Mouse (Mus musculus) heart, adult 2 months (tissue): Measurements from ENCODE around the gene Zfp1. TPM values are rescaled to one million over a fixed set of nuclear protein-coding genes. Genes with fewer than 3 reads are reported as not detected.
A peak's percentile ranks its signal among the peaks of the same experiment; 100 is the strongest.

Experiments used
- DNase-seq, 2 experiments: peaks; one replicate each; pipeline ENCODE4 v3.0.0; 2021
- H3K27ac ChIP-seq: fragments of 200-600 bp; 2 replicates; pipeline ENCODE4 v1.8.1; 2022
- H3K27me3 ChIP-seq: fragments of 200-500 bp; 2 replicates; pipeline ENCODE4 v1.6.1; 2012; ENCODE audit warnings: mild to moderate bottlenecking, low read length, inconsistent platforms, mixed read lengths; ENCODE audit not compliant: control insufficient read depth, insufficient read depth
- H3K36me3 ChIP-seq: fragments of 200-500 bp; 2 replicates; pipeline ENCODE4 v1.6.1; 2012; ENCODE audit warnings: low read length, inconsistent platforms; ENCODE audit not compliant: control insufficient read depth, insufficient read depth
- H3K4me1 ChIP-seq: fragments of 200-500 bp; 2 replicates; pipeline ENCODE4 v1.6.1; 2011; ENCODE audit warnings: low read length; ENCODE audit not compliant: control insufficient read depth, insufficient read depth
- H3K4me3 ChIP-seq: fragments of 200-600 bp; 2 replicates; pipeline ENCODE4 v1.8.1; 2022
- H3K79me2 ChIP-seq: fragments of 200-500 bp; replicated peaks from 2 replicates; pipeline ENCODE4 v1.6.1; 2012; ENCODE audit warnings: mild to moderate bottlenecking, inconsistent platforms, low read length, moderate library complexity, mixed read lengths; ENCODE audit not compliant: control insufficient read depth, insufficient read depth
- H3K9ac ChIP-seq: fragments of 200-500 bp; 2 replicates; pipeline ENCODE4 v1.6.1; 2012; ENCODE audit warnings: low read depth, mild to moderate bottlenecking, control low read depth, inconsistent platforms, low read length, mixed read lengths
- CTCF ChIP-seq: fragments of 200-600 bp; IDR thresholded peaks from 2 replicates; pipeline ENCODE4 v1.8.1; 2022; ENCODE audit warnings: antibody characterized with exemption, mild to moderate bottlenecking, moderate library complexity
- EP300 ChIP-seq: fragments of 200-500 bp; IDR thresholded peaks from 2 replicates; pipeline ENCODE4 v1.6.1; 2011; ENCODE audit warnings: low read depth, low read length, control low read depth; ENCODE audit not compliant: insufficient read depth
- POLR2A ChIP-seq: fragments of 200-500 bp; IDR thresholded peaks from 2 replicates; pipeline ENCODE4 v1.6.1; 2011; ENCODE audit warnings: mild to moderate bottlenecking, low read depth, low read length, control low read depth; ENCODE audit not compliant: insufficient read depth
- WGBS: fragments of 180-500 bp; shearing (Covaris S2); methylation state at CpG from one replicate; pipeline ENCODE4 v1.1.7; 2018; 5-methylcytosine and 5-hydroxymethylcytosine counted together
- intact Hi-C: fragments of 180-260 bp; cut with DNase I; formaldehyde crosslinking; loops from one replicate; pipeline ENCODE4 v1.15.1; 2025
- microRNA-seq, 2 experiments: library from miRNA; unstranded; fragments of <30 nt; microRNA quantifications; one replicate each; pipeline ENCODE4 v1.2.0; 2021
- polyA plus RNA-seq: library from polyadenylated mRNA; depleted of rRNA; stranded (reverse); fragments of >200 nt; gene quantifications from 2 replicates; pipeline ENCODE4 v1.2.3, GENCODE M21; 2012; rRNA removed
- total RNA-seq, 2 experiments: library from RNA; stranded (reverse); gene quantifications; 2 replicates each; pipeline ENCODE4 v1.2.3; 2021

The Zfp1 gene
- total and polyA plus RNA-seq, 3 experiments = 4.3 to 7.6 (median 6.3) TPM

GRCm38 (mm10) chr8:111717488-111717792 is 74.2 kb downstream of the Zfp1 start:
- H3K4me3 ChIP-seq = no peak overlapping the region
- no peaks in the 10 kb centered on the region for H3K27me3 ChIP-seq
- no peak for DNase-seq
- H3K79me2 ChIP-seq = peaks cover 8% of the 10 kb centered on the region
- TF ChIP-seq POLR2A = no peak
- no peak for TF ChIP-seq EP300
- TF ChIP-seq CTCF = no peak
- H3K9ac ChIP-seq = no peak overlapping the region
- WGBS = 27% methylated on average over 4 of the region's 4 CpGs
- intact Hi-C loops = loop anchor here (5.0 kb wide), 1 partner anchor 65 kb away; no protein-coding TSS in a partner anchor
- H3K36me3 ChIP-seq = no peaks in the 10 kb centered on the region
- peak overlapping the region; percentile 93 for H3K27ac ChIP-seq
- H3K4me1 ChIP-seq = peaks cover 19% of the 10 kb centered on the region

GRCm38 (mm10) chr8:111717866-111718265 is 74.7 kb downstream of the Zfp1 start:
- TF ChIP-seq POLR2A (no peak), CTCF (peak; percentile 63), EP300 (0 out of 2 replicates have a peak, but pooled peaks have one; percentile 8)
- Histone ChIP-seq H3K79me2 (peaks cover 8% of the 10 kb centered on the region), H3K36me3 (no peaks in the 10 kb centered on the region), H3K9ac (no peak overlapping the region), H3K27me3 (no peaks in the 10 kb centered on the region), H3K4me1 (peaks cover 19% of the 10 kb centered on the region), H3K27ac (peak overlapping the region; percentile 93), H3K4me3 (no peak overlapping the region)
- DNase-seq = peak; percentile 63 to 65
- whole genome bisulfite sequencing = 21% methylated on average over 6 of the region's 6 CpGs
- intact Hi-C loops = loop anchor here (5.0 kb wide), 1 partner anchor 64 kb away; no protein-coding TSS in a partner anchor

- H3K79me2 ChIP-seq = peaks cover 8% of the 10 kb centered on the region
- no peaks in the 10 kb centered on the region for H3K27me3 ChIP-seq
- H3K9ac ChIP-seq = no peak overlapping the region
- DNase-seq = peak in 1 of 2 experiments; percentile 5
- no peak overlapping the region for H3K4me3 ChIP-seq
- peak overlapping the region; percentile 23; the same call in 1 of the 2 replicates for H3K27ac ChIP-seq
- no peaks in the 10 kb centered on the region for H3K36me3 ChIP-seq
- 29% methylated on average over 5 of the region's 5 CpGs for WGBS
- intact Hi-C loops = loop anchor here (5.0 kb wide), 1 partner anchor 63 kb away; no protein-coding TSS in a partner anchor
- TF ChIP-seq CTCF (no peak), EP300 (no peak), POLR2A (no peak)
- H3K4me1 ChIP-seq = peaks cover 20% of the 10 kb centered on the region
Measured at GRCm38 (mm10) chr8:111718937-111719336, 75.7 kb downstream of the Zfp1 start.

GRCm38 (mm10) chr8:111720115-111720544 is 76.9 kb downstream of the Zfp1 start:
- H3K4me3 ChIP-seq = no peak overlapping the region
- TF ChIP-seq EP300 (no peak), CTCF (no peak), POLR2A (no peak)
- intact Hi-C loops = no loop called here
- H3K27ac ChIP-seq = no peak overlapping the region
- H3K27me3 ChIP-seq = no peaks in the 10 kb centered on the region
- H3K4me1 ChIP-seq = peaks cover 29% of the 10 kb centered on the region
- H3K36me3 ChIP-seq = no peaks in the 10 kb centered on the region
- peaks cover 14% of the 10 kb centered on the region for H3K79me2 ChIP-seq
- no peak overlapping the region for H3K9ac ChIP-seq
- 36% methylated on average over 4 of the region's 4 CpGs for WGBS
- no peak for DNase-seq

Small RNAs within 50 kb of the gene (microRNA-seq; reads per million reads assigned to microRNA genes)
- gene Mir7076 = 0 reads per million in 2 experiments

Other genes with a start within 250 kb of the Zfp1 start
- gene Fa2h, start 249.6 kb upstream of the Zfp1 start, total RNA-seq = under 1 TPM in 1 of 2 experiments, not detected in 1; 0.18 TPM
- gene Fa2h, start 249.6 kb upstream of the Zfp1 start, polyA plus RNA-seq = 0.18 and 0.29 TPM in 2 replicates
- gene Wdr59, start 121.3 kb upstream of the Zfp1 start, total RNA-seq = 1 to 10 TPM; 6.9 to 7.0 TPM
- gene Wdr59, start 121.3 kb upstream of the Zfp1 start, polyA plus RNA-seq = 5.4 and 8.3 TPM in 2 replicates
- gene Znrf1, start 107.3 kb upstream of the Zfp1 start, total RNA-seq = 10 to 100 TPM; 54.7 to 59.0 TPM
- 66.7 and 86.2 TPM in 2 replicates for gene Znrf1, start 107.3 kb upstream of the Zfp1 start, polyA plus RNA-seq
- 10 to 100 TPM; 43.4 to 53.4 TPM for gene Ldhd, start 13.0 kb upstream of the Zfp1 start, total RNA-seq
- 52.1 and 56.2 TPM in 2 replicates for gene Ldhd, start 13.0 kb upstream of the Zfp1 start, polyA plus RNA-seq
- gene Ctrb1, start 47.6 kb downstream of the Zfp1 start, total RNA-seq = not detected
- 0.68 and 0.82 TPM in 2 replicates for gene Ctrb1, start 47.6 kb downstream of the Zfp1 start, polyA plus RNA-seq
- gene Bcar1, start 100.4 kb downstream of the Zfp1 start, total RNA-seq = 10 to 100 TPM; 19.1 to 21.1 TPM
- 31.3 TPM in 2 replicates for gene Bcar1, start 100.4 kb downstream of the Zfp1 start, polyA plus RNA-seq
- gene Cfdp1, start 210.9 kb downstream of the Zfp1 start, total RNA-seq = 10 to 100 TPM; 32.7 to 34.4 TPM
- 5.6 and 11.6 TPM in 2 replicates for gene Cfdp1, start 210.9 kb downstream of the Zfp1 start, polyA plus RNA-seq
- 1 to 10 TPM; 2.7 to 2.9 TPM for gene Tmem170, start 233.3 kb downstream of the Zfp1 start, total RNA-seq
- 2.1 and 2.9 TPM in 2 replicates for gene Tmem170, start 233.3 kb downstream of the Zfp1 start, polyA plus RNA-seq